Mouse (Mus musculus) kidney, adult 18-20 months (tissue): ENCODE measurements around the gene Gak.

Experiments
- DNase-seq: peaks from one replicate; pipeline ENCODE4 v3.0.0; 2021

Gene Gak

DNA sequence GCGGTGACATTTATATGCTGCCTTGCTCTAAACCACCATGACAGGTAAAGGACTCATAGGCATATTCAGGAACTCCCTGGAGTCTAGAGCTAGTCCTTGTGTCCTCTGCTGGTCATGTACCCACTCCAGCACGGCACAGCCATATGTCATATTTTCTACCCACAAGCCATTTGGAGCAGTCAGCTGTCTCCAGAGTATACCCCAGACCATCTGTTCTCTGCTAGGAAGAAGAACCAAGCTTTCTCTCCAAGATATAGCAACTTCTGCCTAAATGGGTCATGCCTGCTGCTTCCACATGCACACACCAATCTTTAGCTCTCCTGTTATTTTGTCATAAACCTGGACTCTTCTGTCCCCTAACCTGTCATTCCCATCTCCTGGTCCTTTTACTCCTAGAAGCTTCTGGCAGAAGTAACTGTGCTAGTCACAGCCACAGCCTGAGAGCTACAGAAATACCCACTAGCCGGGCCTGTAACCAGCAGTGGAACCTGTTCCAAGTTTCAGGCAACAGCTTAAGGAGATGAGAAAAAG, 48.1 kb downstream of the Gak start:
- DNase-seq: no peak

DNA sequence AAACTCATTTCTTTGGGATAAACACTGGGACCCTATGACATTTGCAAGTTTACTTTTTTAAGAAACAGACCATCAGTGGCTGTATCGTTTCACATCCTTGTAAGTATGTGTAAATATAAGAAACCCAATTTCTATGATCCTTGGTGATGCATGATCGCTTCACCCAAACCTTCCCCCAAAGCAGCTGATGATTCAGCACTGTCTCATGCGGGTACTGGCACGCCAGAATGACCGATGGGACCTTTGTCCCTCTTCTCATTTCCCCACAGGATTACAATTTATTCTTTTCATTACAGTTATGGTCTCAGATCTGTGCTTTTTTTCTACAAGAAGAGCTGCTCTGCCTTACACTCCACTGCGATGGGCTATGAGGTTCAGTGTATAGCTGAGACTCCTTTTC, 56.5 kb downstream of the Gak start:
- no peak for DNase-seq

DNA sequence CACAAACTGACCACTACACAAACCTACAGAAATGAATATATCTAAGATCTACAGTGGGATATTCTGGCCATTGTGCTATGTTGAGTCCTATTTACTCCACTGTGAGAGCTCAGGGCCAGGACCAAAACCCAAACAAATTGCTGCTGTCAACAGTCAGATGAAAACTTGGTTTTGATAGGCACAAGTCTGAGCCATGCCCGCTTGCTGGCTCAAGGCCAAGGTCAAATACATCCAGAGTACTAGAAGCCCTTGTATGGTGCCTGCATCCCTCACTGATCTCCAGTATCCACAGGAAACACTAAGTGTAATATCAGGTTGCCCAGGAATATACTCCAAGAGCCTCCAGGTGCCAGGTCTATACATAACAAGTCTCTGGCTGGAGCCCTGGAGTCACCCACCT, 58.6 kb downstream of the Gak start:
- no peak for DNase-seq

DNA sequence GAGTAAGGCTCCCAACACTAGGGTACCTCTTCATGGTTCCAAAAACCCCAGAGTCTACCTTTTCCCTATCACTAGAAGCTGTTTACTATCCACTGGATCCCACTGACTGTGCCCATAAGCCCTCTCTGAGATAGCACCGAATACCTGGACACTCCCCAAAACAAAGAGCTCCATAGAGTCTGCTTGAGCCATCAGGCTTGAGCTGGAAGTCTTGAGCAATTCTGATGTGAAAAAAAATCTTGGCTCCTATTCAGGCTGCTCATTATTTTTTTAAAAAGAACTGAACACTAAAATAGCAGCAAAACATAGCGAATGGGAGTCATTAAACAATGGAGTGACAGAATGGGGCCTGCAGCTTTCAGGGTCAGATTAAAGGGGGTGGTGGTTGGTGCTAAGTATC, 62.5 kb downstream of the Gak start:
- no peak for DNase-seq

DNA sequence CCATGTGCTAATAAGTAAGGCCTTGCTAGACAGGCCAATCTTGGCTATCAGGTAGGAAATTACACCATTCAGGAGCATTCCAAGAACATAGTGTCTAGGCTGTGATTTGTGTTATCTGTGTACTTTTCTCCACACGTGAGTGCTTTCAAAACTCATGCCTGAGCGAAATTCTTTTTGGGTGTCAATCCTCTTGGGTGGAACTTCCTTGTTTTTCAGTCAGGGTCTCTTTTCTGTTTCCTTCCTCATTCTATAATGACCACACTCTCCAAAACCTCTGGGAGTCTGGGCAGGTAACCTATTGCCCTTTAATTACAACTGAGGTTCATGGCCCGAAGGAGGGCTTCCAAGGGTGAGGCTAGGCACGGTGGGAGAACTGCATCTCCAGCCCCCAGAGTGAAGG, 63.0 kb downstream of the Gak start:
- no peak for DNase-seq

DNA sequence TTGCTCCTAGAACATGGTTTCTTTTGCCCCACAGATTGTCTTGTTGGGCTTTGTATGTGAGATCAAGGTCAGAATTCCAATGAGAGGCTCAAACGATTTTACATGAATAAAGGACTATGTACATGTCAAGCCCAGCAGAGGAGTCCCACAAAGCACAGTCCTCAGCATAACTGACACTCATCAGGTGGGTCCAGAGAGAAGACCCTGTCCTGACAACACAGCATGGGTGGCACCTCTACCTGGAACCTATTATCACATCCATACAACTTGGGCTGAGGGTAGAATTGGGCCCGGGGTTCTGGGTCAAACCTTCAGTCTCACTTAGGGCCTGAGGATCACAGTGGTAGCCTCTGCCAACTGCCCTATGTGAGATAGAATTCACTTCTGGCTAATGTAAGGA, 64.2 kb downstream of the Gak start:
- no peak for DNase-seq

DNA sequence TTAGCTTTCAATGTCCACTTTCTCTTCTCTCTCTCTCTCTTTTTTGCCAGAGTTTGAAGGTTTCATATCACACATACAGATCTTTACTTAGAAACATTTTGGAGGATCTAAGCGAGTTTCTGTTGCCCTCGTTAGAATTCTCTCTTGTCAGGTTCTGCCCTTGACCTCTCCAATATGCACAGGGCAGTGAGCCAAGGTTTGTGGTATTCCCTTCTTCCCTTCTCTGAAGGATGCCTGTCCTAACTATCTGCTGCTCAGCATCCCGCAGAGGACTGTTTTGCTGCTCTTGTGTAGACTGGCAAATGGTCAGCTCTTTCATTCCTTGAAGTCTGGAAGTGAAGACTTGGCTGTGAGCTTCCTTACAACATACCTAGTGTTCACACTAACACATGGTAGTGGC, 65.2 kb downstream of the Gak start:
- DNase-seq: no peak

DNA sequence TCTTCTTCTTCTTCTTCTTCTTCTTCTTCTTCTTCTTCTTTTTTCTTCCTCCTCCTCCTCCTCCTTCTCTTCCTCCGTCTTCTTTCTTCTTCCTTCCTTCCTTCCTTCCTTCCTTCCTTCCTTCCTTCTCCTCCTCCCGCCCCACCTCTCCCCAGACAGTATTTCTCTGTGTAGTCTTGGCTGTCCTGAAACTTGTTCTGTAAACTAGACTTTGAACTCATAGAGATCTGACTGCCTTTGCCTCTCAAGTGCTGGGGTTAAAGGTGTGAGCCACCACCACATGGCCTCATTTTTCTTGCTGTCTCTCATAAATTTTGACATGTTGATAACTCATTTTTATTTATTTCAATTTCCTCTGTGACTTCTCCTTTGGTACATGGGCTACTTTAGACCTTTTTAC, 67.1 kb downstream of the Gak start:
- no peak for DNase-seq

DNA sequence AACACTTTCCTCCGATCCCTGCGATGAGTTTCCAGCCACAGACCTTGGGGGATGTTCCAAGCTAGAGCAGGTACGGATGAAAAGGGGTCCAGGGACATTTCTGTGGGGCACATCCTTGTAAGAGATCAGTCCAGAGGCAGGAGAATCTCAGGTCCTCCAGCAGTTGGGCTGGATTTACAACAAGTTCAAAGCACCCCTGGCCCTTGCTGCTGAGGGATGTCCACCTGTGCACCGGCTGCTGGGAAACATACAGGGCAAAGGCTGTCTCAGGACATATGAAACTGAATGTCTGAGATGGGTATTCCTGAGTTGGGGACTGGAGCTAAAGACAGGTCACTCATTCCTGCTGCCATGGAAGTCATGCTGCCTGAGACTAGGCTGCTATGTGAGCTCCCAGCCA, 72.6 kb downstream of the Gak start:
- no peak for DNase-seq

DNA sequence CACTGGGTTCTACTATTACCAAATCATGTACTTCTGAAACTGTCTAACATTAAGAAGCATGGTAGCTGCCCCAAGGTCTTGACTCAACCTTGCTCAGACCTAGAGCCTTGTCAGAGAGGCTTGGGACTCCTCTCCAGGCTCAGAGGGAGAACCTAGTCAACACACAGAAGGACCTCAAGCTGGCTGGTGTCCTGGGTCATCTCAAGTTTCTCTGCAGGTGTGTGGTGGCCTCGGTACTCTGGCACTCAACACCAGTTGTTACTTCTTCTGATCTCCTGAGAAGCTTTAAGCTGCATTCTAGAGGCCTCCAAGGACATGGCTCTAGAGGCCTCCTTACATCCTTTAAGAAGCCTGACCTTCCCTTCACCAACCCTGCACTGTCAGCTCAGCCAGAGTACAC, 75.5 kb downstream of the Gak start:
- no peak for DNase-seq

DNA sequence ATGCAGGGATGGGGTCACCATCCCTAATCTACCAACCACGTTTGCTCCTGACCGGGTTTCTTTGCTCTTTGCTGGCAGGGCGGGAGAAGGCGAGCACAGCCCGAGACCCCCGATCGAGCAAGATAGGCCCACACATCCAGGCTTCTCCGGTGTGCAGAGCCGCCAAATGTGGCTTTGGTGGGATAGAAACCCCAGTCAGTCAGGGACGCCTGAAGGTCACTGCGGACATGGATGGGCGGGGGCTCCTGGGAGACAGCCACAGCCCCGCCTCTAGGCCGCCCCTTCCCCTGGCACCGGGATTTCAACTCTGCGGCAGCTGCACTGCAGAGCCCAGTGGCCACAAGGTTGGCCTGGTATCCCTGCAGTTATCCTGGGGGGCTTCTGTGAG, 79.4 kb downstream of the Gak start:
- DNase-seq: no peak

DNA sequence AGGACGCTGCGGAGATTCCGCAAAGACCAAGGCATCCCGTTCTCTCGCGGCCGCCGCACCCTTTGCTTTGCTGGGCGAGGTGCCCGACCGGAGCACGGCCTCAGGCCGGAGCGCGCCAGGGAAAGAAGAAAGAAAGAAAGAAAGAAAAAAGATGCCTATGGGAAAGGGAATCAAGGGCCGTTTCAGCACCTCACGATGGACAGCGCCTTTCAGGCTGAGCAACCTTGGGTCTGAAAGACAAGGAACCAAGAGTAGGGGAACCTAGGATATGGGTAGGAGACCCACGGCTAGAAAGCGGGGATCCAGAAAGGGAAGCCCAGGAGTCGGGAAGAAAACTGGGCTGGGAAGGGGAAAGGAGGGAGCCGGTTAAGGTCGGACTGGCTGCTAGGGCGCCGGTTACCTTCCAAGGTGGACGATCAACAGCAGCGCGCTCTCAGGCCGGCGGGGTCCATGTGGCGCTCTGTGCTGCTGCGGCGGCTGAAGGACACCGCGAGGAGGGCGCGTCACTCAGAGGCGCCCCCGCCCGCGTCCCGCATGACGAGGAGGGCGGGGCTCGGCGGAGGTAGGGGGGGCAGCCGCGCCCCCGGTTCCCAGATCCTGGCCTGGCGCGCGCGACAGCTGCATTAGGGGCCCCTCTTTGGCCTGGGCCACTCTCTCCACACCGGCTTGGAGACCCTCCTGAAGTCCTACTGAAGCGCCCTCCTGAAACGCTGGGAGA, 79.9 kb downstream of the Gak start, which contains the start of gene Cplx1:
Gene Cplx1, minus strand, starts transcription at position 536 of the 718 bp plus-strand sequence.
- DNase-seq: peak; percentile 56

DNA sequence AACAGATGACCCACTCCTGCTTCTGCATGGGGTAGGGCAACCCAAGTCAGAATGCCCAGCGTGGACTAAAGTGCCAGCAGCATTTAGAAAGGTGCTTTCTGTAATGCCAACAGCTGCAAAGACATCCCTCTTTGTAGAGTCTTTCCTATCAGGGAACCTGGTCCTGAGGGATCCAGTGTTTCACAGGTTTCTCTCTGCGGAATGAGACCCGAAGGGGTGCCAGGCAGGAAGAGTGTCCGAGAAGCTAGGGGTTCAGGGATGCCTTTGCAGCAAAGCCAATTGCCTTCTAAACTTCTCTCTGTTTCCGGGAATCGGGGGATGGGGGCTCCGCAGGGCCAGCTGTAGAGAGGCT, 80.4 kb downstream of the Gak start:
- DNase-seq: no peak

DNA sequence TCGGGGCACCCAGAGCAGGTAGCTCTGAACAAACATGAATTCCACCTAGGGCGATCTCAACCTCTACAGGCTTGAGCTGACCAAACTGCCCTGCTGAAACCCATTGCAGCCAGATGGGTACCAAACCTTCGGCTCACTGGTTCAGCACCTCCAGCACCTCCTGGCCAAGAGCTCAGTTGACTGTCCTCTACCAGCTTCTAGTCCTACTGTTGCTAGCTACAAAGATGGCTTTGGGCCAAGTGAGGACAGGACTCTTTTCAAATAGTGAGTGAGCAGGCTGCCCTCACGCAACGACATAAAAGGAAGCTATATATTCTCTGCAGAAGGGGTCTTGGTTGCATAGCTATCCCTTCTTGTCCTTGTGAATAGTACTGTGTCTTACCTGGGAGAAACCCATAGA, 81.9 kb downstream of the Gak start:
- no peak for DNase-seq

DNA sequence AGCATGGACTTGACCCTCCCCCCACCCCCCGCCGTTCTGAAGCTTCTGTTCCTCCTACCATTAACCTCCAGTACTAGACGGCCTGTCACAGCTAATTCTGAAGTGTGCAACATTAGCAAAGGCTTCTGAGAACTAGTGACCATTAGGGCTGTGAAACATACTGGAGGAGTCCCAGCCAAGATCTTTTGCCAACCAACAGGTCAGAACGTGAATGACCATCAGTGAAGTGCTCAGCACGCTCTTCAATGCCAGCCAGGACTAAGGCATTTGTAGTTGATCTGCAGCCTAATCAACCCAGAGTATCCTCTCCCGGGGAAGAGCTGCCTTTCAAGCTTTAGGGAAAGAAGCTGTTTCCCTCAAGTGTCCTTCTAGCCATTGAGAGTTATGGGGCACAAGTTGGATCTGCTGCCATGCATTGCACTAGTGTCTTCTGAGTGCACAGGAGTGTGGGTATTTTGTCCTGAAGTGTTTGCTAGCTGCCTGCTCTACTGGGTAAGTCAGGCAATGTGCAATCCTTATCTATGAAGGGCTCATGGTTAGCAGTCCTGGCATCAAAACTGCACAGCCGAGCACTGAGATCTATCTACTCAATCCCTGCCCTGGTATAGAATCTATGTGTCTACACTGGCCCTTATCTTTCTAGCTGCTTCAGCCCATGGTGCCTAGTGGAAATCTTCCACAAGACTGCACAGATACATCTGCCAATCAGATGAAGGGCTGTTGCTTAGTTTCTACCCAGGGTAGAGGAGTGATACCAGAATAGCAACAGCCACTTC, 85.9 kb downstream of the Gak start:
- no peak for DNase-seq

DNA sequence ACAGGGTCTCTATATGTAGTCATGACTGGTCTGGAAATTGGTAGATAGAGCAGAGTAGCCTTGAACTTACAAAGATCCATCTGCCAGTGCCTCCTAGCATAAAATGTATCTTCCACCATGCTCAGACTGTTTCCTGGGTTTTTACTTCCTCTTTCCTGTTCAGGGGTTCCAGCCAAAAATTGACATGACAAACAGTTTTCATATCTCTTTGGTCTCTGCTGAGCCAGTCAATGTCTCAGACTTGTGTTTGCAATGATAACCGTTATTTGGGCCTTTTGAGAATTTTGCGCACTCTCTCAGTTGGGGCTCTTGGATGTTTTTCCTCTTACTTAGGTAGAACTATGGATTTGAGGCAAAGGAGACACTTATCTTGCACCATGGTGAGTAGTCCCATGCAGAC, 95.4 kb downstream of the Gak start:
- DNase-seq: no peak

DNA sequence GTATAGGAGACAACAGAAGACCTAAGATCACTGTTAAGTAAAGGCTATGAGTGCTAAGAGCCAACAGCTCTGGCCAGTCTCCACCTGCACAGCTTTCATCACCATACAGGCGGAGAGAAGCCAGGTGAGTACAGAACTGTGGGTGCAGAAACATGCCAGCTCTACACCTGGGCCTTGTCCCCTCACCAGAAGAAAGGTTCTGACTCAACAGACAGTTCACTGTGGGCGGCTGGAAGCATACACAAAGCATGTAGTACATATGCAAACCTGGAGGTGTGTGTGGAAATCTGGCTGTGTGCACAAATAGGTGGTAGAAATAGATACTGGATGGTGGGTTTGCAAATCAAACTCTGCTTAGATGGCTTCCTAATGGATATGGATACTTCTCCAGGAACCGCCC, 107.0 kb downstream of the Gak start:
- no peak for DNase-seq

DNA sequence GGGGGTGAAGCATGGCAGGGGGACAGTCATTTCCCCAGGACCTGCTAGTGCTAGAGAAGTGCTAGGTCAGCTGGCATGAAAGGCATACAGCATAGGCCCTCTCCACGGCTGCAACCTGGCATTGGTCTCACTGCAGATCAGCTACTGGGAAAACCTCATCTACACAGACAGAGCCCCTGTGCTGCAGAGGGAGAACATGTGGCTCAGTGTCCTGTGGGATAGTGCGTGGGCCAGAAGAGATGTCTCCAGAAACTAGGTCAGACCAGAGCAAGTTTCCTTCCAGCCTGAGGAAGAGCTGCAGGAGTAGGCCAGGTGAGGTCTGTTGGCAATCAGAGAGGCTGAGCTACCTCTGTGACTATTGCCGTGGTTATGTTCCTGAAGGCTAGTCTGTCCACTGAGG, 107.7 kb downstream of the Gak start:
- no peak for DNase-seq

DNA sequence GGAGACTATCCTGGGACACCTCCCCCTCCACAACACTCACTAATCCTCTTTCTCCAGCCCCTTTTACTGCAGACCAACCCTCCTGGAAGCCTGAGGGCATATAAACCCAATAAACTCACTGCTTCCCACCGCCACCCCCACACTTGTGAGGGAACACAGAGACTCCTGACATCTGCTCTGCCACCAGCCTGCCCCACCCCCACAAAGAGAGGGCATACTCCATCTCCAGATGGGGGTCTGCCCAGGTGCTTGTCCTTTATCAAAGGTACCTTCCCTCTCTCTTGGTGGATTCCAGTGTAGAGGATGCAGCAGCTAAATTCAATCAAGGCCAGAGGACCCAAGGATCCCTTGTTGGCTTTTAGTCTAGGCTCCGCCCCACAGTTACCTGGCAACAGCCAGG, 108.5 kb downstream of the Gak start:
- DNase-seq: no peak

DNA sequence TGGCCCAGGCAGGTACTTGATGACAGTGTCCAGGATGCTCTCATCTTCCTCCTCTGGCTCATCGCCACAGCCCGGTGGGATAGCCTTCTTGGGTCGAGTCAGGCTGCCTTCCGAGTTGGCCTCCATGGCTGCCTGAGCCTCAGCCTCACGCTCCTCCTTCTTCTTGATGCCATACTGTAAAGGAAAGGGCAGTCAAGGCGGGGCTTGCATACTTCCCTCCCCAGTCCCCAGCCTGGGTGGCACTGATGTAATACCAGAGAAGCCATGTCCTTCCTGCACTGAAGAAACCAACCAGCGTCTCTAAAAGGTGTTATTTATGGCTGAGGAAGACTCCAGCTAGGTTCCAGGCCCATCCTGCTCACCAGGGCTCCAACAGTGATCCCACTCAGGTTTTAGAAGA, 109.4 kb downstream of the Gak start:
- no peak for DNase-seq
